Mouse (Mus musculus) ovary, postnatal 10 days (tissue): ENCODE data around the gene Pak4.

Experiments used
- DNase-seq: peaks from one replicate; pipeline ENCODE4 v3.0.0; 2022; ENCODE audit warnings: low spot score

The Pak4 gene

DNA sequence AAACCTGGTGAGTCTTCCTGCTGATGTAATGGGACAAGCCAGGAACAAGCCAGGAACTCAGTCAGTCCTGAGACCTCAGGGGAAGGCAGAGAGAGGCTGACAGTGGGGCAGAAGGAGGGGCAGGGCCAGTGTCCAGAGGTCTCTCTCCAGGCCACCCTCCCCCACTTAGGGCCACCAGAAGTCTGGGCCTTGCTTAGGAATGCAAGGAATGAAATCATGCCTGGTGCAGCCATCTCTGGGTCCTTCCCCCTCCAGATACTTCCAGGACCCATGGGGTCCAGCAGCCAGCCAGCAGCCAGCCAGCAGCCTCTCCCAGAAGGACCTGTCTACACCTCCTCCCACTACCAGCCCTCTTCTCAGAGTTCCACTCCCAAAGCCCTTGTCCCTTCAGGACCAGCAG lies 10.3 kb downstream of the Pak4 start:
- DNase-seq = no peak

DNA sequence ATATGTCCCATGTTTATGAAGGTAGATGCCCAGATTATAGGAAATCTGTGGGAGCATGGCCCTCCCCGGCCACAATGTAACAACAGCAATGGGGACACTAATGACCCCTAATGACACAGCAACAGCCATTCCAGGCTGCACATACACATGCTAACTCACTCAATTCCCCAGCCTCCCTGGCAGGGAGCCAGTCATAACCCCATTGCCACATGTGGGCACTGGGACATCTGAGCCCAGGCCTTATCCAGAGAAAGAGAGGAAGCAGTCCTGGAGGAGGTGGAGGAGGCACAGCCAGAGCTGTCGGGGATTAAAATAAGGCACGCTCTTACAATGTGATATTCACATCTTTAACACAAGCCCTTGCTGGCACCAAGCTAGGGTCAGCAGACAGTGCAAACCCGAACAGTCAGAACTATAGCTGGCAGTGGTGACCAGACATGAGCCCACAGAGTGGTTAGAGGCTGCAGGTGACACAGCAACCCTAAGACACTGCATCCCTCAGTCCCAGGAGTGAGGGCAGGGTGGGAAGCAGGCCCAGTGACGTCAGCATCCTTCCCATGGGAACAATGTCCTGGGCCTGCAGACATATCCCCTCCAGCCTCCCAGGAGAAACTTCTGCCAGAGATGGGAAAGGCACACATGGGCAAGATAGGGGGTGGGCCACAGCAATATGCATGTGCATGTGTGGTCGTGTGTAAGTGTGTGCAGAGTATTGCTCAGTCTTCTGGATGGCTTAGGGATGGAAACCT lies 11.1 kb downstream of the Pak4 start:
- no peak for DNase-seq

DNA sequence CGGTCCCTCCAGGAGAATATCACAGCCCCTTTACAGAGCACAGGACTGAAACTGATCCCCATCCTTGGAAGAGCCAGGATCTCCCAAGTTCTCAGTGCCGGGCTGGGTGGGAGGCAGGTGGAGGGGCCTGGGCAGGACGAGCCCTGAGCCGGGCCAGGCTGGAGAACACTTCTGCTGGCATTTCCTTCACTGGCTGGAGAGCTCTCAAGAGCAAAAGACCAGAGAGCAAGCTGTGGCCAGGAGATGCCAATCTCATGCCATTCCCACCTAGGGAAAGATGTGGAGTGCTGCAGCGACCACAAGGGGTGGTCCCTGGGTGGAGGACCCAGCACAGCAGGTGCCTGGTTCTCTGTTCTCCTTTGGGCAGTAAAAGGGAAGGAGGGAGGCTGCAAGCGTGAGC lies 13.0 kb downstream of the Pak4 start:
- no peak for DNase-seq

DNA sequence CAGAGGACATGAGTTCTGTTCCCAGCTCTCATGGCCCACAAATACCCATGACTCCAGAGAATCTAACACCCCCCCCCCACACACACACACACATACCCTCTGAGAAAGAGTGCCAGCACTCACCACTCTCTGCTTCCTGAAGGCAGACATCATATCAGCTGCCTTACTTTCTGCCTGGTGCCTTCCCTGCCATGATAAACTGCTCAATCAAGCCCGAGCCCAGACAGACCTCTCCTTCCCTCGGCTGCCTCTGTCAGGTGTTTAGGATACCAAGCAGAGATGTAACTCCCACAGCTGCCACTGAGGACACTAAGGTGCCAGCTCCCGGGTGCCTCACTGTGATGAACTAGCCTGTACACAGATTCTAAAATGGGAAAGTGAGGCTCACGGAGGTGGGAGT lies 13.5 kb downstream of the Pak4 start:
- DNase-seq = no peak

DNA sequence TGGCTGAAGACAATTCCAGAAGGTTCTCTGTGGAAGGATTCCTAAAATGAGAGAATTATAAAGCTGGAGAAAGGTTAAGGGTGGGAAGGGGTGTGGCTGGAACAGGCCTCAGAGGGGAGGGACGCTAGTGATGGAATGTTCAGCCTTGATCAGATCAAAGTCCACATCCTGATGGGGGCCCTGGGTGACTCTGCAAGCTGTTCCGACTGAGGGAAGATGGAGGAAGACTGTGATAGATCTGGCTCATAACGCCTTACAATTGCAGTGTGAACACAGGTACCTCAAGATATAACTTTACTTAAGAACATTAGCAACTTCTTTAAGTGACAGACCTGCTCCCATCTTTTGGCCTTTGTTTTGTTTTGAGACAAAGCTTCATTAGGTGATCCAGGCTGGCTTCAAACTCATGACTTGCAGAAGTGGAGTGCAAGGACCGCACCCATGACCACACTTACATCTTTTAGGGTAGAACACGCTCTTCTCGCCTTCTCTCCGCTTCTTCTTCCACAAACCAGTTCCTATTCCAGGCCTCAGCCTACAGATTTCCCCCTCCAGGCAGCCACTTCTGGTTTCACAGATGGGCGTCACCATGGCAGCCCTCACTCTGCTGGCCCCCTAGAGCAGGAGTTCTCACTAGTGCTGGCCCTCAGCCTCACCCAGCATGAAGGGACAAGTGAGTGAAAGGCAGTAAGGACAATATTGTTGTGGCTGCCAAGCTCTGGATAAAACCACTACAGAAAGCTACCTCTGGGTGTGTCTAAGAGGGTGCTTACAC lies 14.2 kb downstream of the Pak4 start:
- no peak for DNase-seq

DNA sequence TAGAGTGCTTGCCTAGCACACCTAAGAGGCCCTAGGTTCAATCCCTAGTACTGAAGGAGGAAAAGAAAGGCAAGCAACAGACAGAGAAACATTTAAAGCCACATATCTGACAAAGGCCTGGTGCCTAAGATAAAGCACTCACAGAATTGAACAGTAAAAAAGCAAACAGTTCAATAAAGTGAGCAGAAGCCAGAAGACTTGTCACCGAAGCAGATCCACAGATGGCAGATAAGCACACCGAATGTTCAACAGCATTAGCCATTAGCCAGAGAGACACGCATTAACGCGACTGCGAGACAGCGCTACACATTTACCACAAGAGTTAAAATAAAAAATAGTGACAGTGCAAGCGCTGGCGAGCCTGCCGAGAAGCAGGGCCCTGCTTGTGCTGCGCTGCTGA lies 15.1 kb downstream of the Pak4 start:
- DNase-seq = no peak

DNA sequence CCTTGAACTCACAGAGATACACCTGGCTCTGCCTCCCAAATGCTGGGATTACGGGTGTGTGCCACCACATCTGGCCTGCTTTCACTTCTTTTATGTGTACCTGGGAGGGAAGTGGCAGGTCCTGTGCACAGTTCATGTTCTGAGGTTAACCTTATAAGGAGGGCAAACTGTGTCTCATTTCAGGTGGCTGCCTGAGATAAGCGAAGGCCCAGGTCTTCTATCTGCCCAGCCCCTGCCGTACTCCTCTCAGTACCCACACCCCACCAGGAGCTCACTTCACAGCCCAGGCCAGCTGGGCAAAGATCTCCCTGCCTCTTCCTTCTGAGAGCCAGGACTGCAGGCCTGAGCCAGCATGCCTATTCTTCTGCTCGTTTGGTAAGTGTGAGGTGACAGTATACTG lies 16.3 kb downstream of the Pak4 start:
- no peak for DNase-seq

DNA sequence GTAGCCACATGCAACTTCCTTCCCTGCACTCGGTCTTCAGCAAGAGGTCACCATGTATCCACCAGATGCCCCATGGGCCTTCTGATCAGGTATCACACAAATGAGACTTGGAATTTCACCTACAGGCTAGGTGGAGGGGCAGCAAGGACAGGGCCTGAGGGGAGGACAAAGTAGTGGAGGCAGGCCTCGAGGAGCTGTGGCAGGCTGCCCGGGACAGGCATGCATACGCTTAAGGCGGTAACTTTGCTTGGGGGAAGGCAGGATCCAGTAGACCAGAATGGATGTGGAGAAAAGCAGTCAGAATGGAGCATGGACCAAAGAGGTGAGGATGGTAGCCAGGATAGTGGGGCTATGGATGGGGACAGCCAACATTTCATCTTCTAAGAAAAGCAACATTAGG lies 18.2 kb downstream of the Pak4 start:
- no peak for DNase-seq

DNA sequence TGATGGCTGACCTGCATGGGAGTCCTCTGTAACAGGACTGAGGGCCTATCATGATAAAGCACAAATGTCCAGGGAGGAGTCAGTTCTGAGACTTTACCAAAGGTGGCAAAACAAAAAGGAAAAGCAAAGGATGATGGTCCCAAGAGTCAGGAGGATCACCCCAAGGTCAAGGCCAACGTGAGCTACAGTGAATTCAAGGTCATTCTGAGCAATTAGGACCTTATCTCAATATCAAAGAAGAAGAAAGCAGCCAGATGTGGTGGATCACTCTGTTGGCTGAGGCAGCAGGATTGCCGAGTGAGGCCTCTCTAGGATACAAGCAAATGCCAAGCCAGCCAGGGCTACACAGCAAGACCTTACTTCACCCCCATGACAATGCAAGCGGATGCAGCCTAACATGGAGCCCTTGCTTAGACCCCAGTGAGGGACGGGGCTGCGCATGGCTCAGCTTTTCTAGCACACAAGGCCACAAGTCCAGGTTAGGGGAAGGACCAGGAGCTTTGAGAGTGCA lies 19.4 kb downstream of the Pak4 start:
- DNase-seq = no peak

DNA sequence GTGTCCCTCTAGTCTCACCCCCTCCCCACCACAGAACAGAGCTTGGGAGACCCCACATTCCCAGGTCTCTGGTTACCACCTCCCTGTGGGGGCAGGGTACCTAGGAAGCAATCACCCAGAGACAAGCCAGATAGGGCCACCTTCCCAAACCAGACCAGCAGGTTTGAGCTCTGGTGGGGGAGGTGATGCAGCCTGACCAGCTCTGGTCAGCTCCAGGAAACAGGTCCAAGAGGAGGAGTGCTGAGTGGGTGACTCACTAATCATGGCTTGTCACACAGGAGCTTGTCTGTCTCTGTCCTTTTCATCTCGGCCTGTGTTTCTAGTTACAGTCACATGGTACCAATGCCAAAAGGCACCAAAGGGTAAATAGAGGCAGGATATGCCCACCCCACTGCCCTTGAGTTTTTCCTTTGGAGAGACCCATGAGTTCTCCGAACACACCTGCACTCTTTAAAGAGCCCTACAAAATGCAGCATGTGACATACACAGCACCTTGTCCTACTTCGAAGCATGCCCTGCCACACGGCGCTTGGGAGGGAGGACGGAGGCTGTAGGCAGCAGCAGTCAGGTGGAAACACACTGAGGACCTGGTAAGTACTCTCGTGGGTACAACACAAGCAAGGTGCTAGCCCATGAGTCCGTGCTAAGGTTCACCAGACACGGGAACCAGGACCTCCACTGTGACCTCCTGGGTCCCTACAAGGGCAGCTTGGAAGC lies 20.0 kb downstream of the Pak4 start:
- DNase-seq = no peak

DNA sequence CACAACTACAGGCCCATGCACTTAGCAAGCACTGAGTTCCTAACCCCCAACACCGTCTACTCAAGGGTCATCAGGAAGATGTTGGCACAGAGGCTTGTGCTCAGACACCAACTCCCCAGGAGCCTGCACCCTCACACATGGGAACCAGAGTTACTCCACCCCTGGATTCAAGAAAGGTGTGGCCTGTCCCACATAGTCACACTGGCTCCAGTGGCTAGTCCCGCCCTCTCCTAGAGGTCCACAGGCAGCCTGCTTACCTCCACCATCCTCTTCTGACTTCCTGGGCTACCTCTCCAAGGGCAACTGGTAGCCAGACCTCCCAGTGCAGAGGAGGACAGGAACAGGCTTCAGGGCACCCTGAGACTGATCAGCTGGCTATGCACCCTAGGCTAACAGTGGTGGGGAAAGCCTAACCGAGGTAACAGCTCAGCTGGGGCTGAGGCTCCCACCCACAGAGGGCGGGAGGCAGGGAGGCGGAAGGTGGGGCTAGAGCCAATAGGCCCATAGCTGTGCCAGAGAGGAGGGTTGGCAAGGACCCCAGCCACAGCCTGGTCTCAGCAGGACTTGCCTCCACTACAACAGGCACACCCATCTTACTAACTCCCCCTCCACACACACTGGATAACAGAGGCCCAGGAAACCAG lies 21.6 kb downstream of the Pak4 start:
- DNase-seq = peak; percentile 41

DNA sequence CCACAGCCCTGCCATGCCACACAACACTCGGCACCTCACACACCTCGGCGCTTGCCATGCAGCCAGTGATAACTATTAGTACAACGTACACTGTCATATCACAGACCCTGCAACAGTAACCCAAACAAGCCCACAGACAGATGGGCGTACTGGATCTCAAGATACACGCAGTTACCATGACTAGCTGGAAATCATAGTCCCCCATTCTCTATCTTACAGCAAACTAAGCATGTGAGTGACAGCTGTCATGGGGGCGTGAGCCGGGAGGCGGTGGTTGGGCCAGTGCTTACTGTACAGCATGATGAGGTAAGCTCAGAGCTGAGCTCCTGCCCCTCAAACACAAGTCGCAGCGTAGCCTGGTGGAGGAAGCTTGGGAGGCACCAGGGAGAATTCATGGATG lies 22.4 kb downstream of the Pak4 start:
- DNase-seq = no peak

DNA sequence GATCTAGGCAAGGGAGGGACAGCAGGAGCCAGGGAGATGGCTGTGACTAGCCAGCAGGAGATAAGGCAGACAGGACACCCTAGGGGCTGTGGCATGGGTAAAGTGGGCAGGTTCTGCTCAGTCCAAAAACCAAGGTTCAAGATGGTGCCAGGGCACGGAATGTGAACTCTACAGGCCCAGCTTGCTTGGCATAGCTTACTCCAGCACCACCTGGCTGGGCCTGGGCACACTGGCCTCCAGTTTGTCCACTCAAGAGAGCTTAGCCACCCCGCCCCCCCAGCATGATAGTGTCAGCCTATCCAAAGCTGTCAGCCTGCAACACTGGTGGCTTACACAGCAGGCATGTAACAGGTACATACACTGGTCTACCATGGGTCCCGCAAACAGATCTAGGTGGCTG lies 24.7 kb downstream of the Pak4 start:
- DNase-seq = no peak

DNA sequence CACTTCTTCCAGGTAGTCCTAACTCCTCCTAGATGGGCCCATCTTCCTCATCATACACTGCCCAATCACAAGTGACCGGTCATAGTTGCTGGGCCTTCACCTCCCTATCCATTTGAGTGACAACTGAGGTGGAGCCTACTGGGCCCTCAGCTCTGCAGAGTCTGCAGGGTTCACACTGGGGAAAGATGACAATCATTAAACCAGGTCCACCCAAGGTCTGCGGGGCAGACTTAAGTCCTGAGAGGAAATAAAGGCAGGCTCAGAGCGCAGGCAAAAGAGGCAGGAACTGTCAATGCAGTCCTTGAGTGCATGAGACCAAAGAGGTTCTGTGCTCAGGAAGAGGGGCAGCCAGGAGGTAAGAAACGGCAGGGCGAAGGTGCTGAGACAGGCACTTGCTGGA lies 25.3 kb downstream of the Pak4 start:
- DNase-seq = no peak

DNA sequence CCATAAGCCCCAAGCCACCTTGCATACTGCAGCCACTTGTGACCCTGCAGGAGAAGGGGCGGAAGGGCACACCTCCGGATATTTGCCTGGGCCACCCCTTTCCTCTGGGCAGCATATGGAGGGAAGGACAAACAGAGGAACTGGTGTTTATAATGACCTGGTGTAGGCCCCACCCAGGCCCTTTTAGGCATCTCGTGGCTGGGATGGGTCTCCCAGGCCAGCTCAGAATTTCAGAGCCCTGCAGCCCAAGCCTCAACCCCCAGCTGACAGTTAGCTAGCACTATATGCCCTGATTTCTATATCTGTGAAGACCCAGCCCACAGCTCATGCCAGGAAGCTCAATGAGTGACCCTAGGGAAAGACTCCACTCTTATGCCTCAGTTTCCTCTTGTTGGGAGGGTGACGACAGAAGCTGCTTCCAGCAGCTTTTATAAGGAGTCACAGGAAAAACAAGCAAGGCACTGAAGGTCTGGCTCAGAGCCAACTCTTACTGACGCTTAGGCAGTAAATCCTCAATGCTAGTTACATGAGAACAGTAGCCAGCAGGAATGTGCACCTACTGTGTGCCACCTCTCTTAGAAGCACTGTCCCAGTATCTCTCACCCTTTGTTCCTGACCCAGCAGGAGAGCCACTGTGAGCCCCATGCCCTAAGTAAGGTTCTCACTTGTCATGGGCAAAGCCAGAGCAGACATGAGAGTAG lies 26.9 kb downstream of the Pak4 start:
- no peak for DNase-seq

DNA sequence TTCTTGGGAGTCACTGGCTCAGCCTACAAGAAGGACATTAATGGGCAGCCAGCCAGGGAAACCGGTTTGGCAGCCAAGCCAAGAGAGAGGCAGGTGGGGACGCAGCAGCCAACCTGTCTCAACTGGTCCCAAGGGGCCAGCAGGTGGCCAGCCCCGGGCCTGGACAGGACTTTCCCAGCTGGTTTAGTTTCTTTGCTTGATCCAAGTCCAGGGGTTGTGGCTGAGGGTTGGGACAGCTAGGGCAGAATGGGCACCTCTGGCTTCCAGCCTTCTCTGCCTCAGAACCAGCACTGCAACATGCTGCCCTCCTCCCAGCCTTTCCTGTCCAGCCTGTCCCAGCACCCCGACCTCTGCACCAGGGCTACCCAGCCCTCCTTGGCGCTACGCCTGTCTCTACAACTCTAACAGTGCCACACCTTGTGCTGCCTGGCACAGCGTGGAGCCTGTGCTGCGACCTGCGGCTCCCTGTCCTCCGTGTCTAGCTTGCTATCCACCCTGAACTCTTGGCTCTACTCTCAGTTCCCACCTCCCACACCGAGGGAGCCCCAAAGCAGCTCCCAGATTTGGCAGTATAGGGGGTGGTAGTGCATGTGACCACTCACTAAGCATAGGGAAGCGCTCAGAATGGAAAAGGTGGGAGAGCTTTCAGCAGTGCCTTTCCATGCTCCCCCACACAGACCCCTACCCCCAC lies 27.5 kb downstream of the Pak4 start:
- DNase-seq = peak; percentile 60

DNA sequence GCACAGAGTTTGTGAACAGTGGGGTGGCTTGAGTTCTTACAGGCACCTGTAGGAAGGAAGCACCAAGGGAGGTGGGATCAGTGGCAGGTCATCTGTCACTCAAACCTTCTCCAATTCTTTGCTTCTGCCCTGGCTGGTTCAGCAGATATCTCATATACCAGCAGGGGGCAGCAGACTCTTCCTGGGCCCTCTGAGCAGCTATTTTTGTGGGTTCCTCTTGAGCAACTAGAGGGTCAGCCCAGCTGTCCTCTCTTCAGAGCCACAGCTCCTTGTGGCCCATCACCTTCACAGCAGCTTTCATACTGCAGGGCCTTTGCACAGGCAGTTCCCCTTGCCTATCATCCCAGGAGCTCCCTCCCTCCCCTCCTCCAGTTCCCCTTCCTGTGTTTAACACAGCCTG lies 29.7 kb downstream of the Pak4 start:
- DNase-seq = no peak

DNA sequence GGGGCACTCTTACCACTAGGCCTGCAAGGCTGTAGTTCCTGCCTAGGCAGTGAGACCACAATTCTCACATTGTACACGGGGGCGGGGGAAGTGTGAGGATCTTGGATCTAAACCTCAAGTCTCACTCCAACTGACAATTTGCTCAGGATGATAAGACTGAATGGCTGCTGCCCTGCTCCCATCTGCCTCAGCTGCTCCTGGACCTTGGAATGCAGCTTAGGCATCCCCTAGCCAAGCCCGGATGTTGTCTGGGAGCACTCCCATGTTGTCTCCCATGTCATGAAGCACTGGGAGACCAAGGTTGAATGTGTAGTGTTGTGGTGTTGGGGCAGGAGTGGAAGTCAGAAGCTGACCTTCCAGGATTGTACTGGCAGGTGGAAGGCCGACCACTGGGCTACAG lies 30.4 kb downstream of the Pak4 start:
- no peak for DNase-seq

DNA sequence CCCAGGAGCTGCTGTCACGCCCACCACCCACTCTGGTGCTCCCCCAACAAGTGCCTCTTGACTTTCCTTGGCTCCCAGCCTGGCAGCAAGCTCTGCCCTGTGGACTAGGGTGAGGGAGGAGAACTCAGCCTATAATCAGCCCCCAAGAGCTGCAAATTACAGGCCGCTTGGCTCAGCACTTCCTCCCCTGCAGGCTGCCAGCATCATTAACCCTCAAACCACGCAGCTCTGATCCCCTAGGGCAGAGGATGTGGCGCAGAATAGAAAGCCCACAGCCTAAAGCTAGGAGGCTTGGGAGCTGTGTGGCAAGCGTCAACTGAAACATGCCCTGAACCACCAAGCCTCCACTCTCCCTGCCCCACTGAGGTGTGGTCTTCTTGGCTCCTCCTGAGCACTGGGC lies 32.6 kb downstream of the Pak4 start:
- no peak for DNase-seq

DNA sequence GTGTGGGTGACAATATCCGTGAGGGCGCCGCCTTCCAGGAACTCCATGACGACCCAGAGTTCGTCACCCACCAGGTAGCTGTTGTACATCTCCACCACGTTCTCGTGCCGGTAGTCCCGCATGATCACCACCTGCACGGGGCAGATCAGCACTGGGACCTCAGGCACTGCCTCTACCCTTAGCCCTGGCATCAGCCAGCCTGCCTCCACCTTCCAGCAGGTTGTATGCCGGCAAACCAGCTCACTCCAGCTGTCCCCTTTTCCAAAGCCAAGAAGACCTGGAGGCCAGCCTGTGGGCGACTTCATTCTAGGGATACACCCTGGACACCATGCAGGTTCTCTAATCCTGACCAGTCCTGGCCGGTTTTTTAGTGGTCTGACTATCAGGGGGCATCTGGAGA lies 35.0 kb downstream of the Pak4 start:
- no peak for DNase-seq

DNA sequence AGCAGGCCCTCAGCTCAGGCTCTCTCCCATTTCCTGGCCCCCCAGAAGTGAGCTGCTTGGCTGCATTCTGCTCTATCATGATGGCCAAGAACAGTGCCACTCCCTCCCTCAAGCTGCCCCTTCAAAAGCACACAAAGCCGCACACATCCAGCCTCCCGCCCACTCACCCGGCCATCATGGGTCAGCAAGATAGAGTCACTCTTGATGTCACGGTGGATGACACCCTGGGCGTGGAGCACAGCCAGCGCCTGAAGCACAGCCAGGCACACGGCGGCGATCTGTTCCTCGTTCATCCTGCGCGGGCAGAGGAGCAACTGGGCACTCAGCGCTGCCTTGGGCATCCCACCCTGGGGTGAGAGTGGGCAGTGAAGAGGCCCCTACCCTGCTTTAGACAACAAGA lies 35.6 kb downstream of the Pak4 start:
- no peak for DNase-seq
